Mouse (Mus musculus) lung, embryonic 16.5 days (tissue): ENCODE results near the gene Elovl6. TPM values are rescaled to one million over a fixed set of nuclear protein-coding genes. Genes with fewer than 3 reads are reported as not detected.

Experiments
- ATAC-seq: fragments of 200-750 bp; cut with Nextera tagmentation; 2 replicates; pipeline ENCODE4 v1.8.0; 2017; ENCODE audit warnings: low read depth, mild to moderate bottlenecking, moderate library complexity
- H3K27ac ChIP-seq: fragments of 300-500 bp; sonication (generic); 2 replicates; pipeline ENCODE4 v1.5.1; 2014; ENCODE audit warnings: mild to moderate bottlenecking, control low read depth, low read length
- H3K27me3 ChIP-seq: fragments of 300-500 bp; sonication (generic); 2 replicates; pipeline ENCODE4 v1.6.1; 2014; ENCODE audit warnings: low read depth, low read length, mixed read lengths; ENCODE audit not compliant: control insufficient read depth, insufficient read depth
- H3K36me3 ChIP-seq: fragments of 300-500 bp; sonication (generic); 2 replicates; pipeline ENCODE4 v1.6.1; 2014; ENCODE audit warnings: low read length; ENCODE audit not compliant: control insufficient read depth, insufficient read depth
- H3K4me1 ChIP-seq: fragments of 300-500 bp; sonication (generic); replicated peaks from 2 replicates; pipeline ENCODE4 v1.6.1; 2014; ENCODE audit warnings: low read length, mixed read lengths; ENCODE audit not compliant: control insufficient read depth, insufficient read depth
- H3K4me2 ChIP-seq: fragments of 300-500 bp; sonication (generic); 2 replicates; pipeline ENCODE4 v1.6.1; 2014; ENCODE audit warnings: low read depth, low read length, control low read depth
- H3K4me3 ChIP-seq: fragments of 300-500 bp; sonication (generic); 2 replicates; pipeline ENCODE4 v1.5.1; 2014; ENCODE audit warnings: mild to moderate bottlenecking, low read length, control low read depth
- H3K9ac ChIP-seq: fragments of 300-500 bp; sonication (generic); 2 replicates; pipeline ENCODE4 v1.6.1; 2014; ENCODE audit warnings: low read length, control low read depth
- H3K9me3 ChIP-seq: fragments of 300-500 bp; sonication (generic); 2 replicates; pipeline ENCODE4 v1.6.1; 2016; ENCODE audit warnings: low read length; ENCODE audit not compliant: control insufficient read depth
- WGBS: fragments of 180-500 bp; shearing (Covaris S2); extraction: QIAGEN DNeasy Blood & Tissue Kit; methylation state at CpG from one replicate; pipeline ENCODE4 v1.1.7; 2014; 5-methylcytosine and 5-hydroxymethylcytosine counted together
- polyA plus RNA-seq: library from polyadenylated mRNA; unstranded; fragments of >200 nt; fragmentation: Nextera tagmentation; extraction: Ambion mirVana; gene quantifications from 2 replicates; pipeline ENCODE4 v1.2.1, GENCODE M21; 2015

The Elovl6 gene
- polyA plus RNA-seq, 1 experiment from 2014 or later, result 12.3 TPM

GRCm38 (mm10) chr3:129656540-129656939 is 124.4 kb downstream of the Elovl6 start:
- Histone ChIP-seq H3K9me3 (no peaks in the 10 kb centered on the region), H3K4me3 (no peak overlapping the region), H3K36me3 (no peaks in the 10 kb centered on the region), H3K4me2 (no peak overlapping the region), H3K4me1 (no peaks in the 10 kb centered on the region), H3K27me3 (no peaks in the 10 kb centered on the region), H3K9ac (no peak overlapping the region), H3K27ac (no peak overlapping the region)
- 69% methylated on average over 4 of the region's 4 CpGs for WGBS
- ATAC-seq, result no peak

DNA sequence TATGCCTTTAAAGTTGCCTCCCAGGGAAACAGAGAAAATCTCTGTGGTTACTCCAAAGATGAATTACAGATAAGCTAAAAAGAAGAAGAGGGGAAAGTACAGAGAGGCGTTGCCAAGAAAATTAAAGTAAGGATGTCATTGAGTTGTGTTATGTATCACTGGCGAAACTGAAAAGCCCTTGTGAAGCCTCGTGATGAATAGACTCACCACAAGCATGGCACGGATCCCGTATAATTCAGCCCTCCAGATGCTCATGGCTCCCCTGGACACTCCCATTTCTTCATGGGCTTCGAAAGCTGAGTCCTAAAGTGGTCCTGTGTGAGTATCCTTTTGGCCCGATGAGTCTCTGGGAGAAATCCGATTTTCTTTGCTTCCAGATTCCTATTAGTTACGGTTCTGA is 125.1 kb downstream of the Elovl6 start:
- Histone ChIP-seq H3K9me3 (no peaks in the 10 kb centered on the region), H3K9ac (no peak overlapping the region), H3K36me3 (no peaks in the 10 kb centered on the region), H3K4me1 (no peaks in the 10 kb centered on the region), H3K27ac (no peak overlapping the region), H3K4me2 (no peak overlapping the region), H3K4me3 (no peak overlapping the region), H3K27me3 (no peaks in the 10 kb centered on the region)
- ATAC-seq, result no peak
- WGBS, result 83% methylated on average over 9 of the region's 9 CpGs

GRCm38 (mm10) chr3:129657775-129658174 is 125.6 kb downstream of the Elovl6 start:
- Histone ChIP-seq H3K4me3 (no peak overlapping the region), H3K36me3 (no peaks in the 10 kb centered on the region), H3K27ac (no peak overlapping the region), H3K9ac (no peak overlapping the region), H3K4me1 (no peaks in the 10 kb centered on the region), H3K27me3 (no peaks in the 10 kb centered on the region), H3K9me3 (no peaks in the 10 kb centered on the region), H3K4me2 (no peak overlapping the region)
- WGBS, result 84% methylated on average over 11 of the region's 11 CpGs
- ATAC-seq, result no peak

GRCm38 (mm10) chr3:129658776-129659175 is 126.6 kb downstream of the Elovl6 start:
- H3K36me3 ChIP-seq, result no peaks in the 10 kb centered on the region
- no peak overlapping the region for H3K27ac ChIP-seq
- no peak for ATAC-seq
- H3K4me3 ChIP-seq, result no peak overlapping the region
- H3K4me1 ChIP-seq, result no peaks in the 10 kb centered on the region
- no peak overlapping the region for H3K4me2 ChIP-seq
- no peak overlapping the region for H3K9ac ChIP-seq
- no peaks in the 10 kb centered on the region; the same call in 1 of the 2 replicates for H3K9me3 ChIP-seq
- H3K27me3 ChIP-seq, result no peaks in the 10 kb centered on the region
- WGBS, result 90% methylated on average over 7 of the region's 7 CpGs

GRCm38 (mm10) chr3:129663906-129664305 is 131.8 kb downstream of the Elovl6 start:
- H3K9me3 ChIP-seq, result no peaks in the 10 kb centered on the region; the same call in 1 of the 2 replicates
- no peaks in the 10 kb centered on the region for H3K4me1 ChIP-seq
- ATAC-seq, result no peak
- H3K9ac ChIP-seq, result no peak overlapping the region
- WGBS, result 76% methylated on average over 1 of the region's 2 CpGs
- no peak overlapping the region for H3K4me3 ChIP-seq
- no peak overlapping the region for H3K4me2 ChIP-seq
- H3K27me3 ChIP-seq, result no peaks in the 10 kb centered on the region
- no peaks in the 10 kb centered on the region for H3K36me3 ChIP-seq
- no peak overlapping the region for H3K27ac ChIP-seq

- H3K4me2 ChIP-seq, result no peak overlapping the region
- H3K4me3 ChIP-seq, result no peak overlapping the region
- H3K4me1 ChIP-seq, result no peaks in the 10 kb centered on the region
- H3K27me3 ChIP-seq, result no peaks in the 10 kb centered on the region
- H3K9ac ChIP-seq, result no peak overlapping the region
- H3K36me3 ChIP-seq, result no peaks in the 10 kb centered on the region
- WGBS, result 88% methylated on average over 7 of the region's 7 CpGs
- no peak overlapping the region for H3K27ac ChIP-seq
- ATAC-seq, result no peak
- H3K9me3 ChIP-seq, result no peaks in the 10 kb centered on the region
Observed at GRCm38 (mm10) chr3:129675923-129676322, 143.8 kb downstream of the Elovl6 start.

DNA sequence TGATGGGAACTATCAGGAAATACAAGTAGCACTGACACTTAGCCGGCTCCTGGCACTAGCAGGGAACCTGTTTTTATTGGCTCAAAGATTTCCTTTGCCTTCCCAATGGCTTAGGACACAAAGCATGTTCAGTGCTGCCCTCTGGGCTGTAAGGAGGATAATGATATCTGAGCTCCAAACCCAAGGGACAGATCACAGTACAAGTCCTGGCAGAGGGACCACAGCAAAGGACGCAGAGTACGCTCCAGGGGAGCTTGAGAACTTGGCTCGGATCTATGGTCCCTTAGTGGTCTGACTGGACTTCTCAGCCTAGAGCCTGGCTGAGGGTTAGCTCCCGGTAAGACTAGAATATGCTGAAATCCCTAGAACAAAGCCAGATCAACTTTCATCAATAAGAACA is 148.1 kb downstream of the Elovl6 start:
- no peak overlapping the region for H3K9ac ChIP-seq
- no peak for ATAC-seq
- no peaks in the 10 kb centered on the region; the same call in 1 of the 2 replicates for H3K4me1 ChIP-seq
- no peak overlapping the region for H3K4me2 ChIP-seq
- H3K36me3 ChIP-seq, result no peaks in the 10 kb centered on the region
- 69% methylated on average over 5 of the region's 5 CpGs for WGBS
- H3K27me3 ChIP-seq, result no peaks in the 10 kb centered on the region
- H3K4me3 ChIP-seq, result no peak overlapping the region
- H3K9me3 ChIP-seq, result no peaks in the 10 kb centered on the region
- no peak overlapping the region for H3K27ac ChIP-seq

GRCm38 (mm10) chr3:129681841-129682240 is 149.7 kb downstream of the Elovl6 start:
- H3K4me1 ChIP-seq, result no peaks in the 10 kb centered on the region; the same call in 1 of the 2 replicates
- H3K36me3 ChIP-seq, result no peaks in the 10 kb centered on the region
- H3K9ac ChIP-seq, result no peak overlapping the region
- H3K4me3 ChIP-seq, result no peak overlapping the region
- ATAC-seq, result peak; percentile 68
- 53% methylated on average over 4 of the region's 4 CpGs for WGBS
- H3K4me2 ChIP-seq, result no peak overlapping the region
- no peaks in the 10 kb centered on the region for H3K9me3 ChIP-seq
- H3K27me3 ChIP-seq, result no peaks in the 10 kb centered on the region
- H3K27ac ChIP-seq, result no peak overlapping the region

DNA sequence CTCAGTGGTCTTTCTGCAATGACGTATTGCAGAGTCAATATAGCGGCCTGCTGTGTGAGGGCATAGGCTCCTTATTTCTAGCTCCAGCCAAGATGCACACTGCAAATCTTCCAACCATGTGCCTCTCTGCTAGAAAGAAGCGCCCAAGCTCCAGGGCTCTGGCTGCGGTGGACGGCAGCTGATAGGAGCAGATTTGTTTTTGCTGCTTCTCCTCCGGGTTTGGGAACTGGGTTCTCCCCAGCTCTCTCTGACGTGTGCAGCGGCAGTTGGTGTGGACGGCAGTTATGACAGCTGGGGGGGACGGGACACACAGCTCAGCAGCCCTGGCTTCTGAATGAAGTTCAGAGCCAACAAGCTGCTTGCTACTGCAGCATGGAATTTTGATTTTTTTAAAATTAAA is 150.2 kb downstream of the Elovl6 start:
- Histone ChIP-seq H3K9ac (no peak overlapping the region), H3K27me3 (no peaks in the 10 kb centered on the region), H3K4me3 (no peak overlapping the region), H3K36me3 (no peaks in the 10 kb centered on the region), H3K4me1 (no peaks in the 10 kb centered on the region; the same call in 1 of the 2 replicates), H3K9me3 (no peaks in the 10 kb centered on the region), H3K4me2 (no peak overlapping the region), H3K27ac (no peak overlapping the region)
- WGBS, result 40% methylated on average over 10 of the region's 10 CpGs
- peak; percentile 40; the same call in 1 of the 2 replicates for ATAC-seq
